Mouse (Mus musculus): ENCODE measurements around the gene Ccdc137. TPM values are rescaled to one million over a fixed set of nuclear protein-coding genes. Genes with fewer than 3 reads are reported as not detected.
A peak's percentile ranks its signal among the peaks of the same experiment; 100 is the strongest.

Ccdc137 gene
- polyA plus RNA-seq, 1 experiment from 2014 or later: 28.9 TPM

- Histone ChIP-seq H3K9ac (ENCODE audit: low read length) (no peak overlapping the region), H3K27ac (ENCODE audit: low read length) (no peak overlapping the region), H3K9me3 (replicated peaks; ENCODE audit: control insufficient read depth, low read length) (no peaks in the 10 kb centered on the region), H3K4me2 (ENCODE audit: low read depth, low read length) (no peak overlapping the region), H3K4me3 (replicated peaks; ENCODE audit: low read length) (no peak overlapping the region), H3K4me1 (ENCODE audit: control insufficient read depth, insufficient read depth, low read length) (peaks cover 11% of the 10 kb centered on the region; the same call in 1 of the 2 replicates), H3K27me3 (ENCODE audit: control insufficient read depth, insufficient read depth, low read length) (no peaks in the 10 kb centered on the region), H3K36me3 (ENCODE audit: control insufficient read depth, insufficient read depth, low read length) (no peaks in the 10 kb centered on the region)
- WGBS: 91% methylated on average over 7 of the region's 7 CpGs
- ATAC-seq (ENCODE audit: insufficient read depth, low FRiP score): no peak
These were observed 2.5 kb upstream of the Ccdc137 start for GRCm38 (mm10) chr11:120455413-120455812.

- Histone ChIP-seq H3K27ac (ENCODE audit: low read length) (peak overlapping the region; percentile 86), H3K4me2 (ENCODE audit: low read depth, low read length) (peak overlapping the region; percentile 92), H3K9ac (ENCODE audit: low read length) (peak overlapping the region; percentile 99), H3K9me3 (replicated peaks; ENCODE audit: control insufficient read depth, low read length) (no peaks in the 10 kb centered on the region), H3K36me3 (ENCODE audit: control insufficient read depth, insufficient read depth, low read length) (peaks cover 3% of the 10 kb centered on the region; the same call in 1 of the 2 replicates), H3K4me3 (replicated peaks; ENCODE audit: low read length) (peak overlapping the region; percentile 98), H3K4me1 (ENCODE audit: control insufficient read depth, insufficient read depth, low read length) (peaks cover 11% of the 10 kb centered on the region; the same call in 1 of the 2 replicates), H3K27me3 (ENCODE audit: control insufficient read depth, insufficient read depth, low read length) (no peaks in the 10 kb centered on the region)
- 19% methylated on average over 14 of the region's 14 CpGs for WGBS
- no peak for ATAC-seq (ENCODE audit: insufficient read depth, low FRiP score)
These were observed 545 bp upstream of the Ccdc137 start for GRCm38 (mm10) chr11:120457370-120457769.

- WGBS: 61% methylated on average over 6 of the region's 6 CpGs
- H3K9me3 ChIP-seq (replicated peaks; ENCODE audit: control insufficient read depth, low read length): no peaks in the 10 kb centered on the region
- no peaks in the 10 kb centered on the region for H3K27me3 ChIP-seq (ENCODE audit: control insufficient read depth, insufficient read depth, low read length)
- H3K4me3 ChIP-seq (replicated peaks; ENCODE audit: low read length): peak overlapping the region; percentile 98
- H3K27ac ChIP-seq (ENCODE audit: low read length): no peak overlapping the region
- peaks cover 11% of the 10 kb centered on the region; the same call in 1 of the 2 replicates for H3K4me1 ChIP-seq (ENCODE audit: control insufficient read depth, insufficient read depth, low read length)
- H3K36me3 ChIP-seq (ENCODE audit: control insufficient read depth, insufficient read depth, low read length): peaks cover 4% of the 10 kb centered on the region; the same call in 1 of the 2 replicates
- no peak for ATAC-seq (ENCODE audit: insufficient read depth, low FRiP score)
- peak overlapping the region; percentile 92 for H3K4me2 ChIP-seq (ENCODE audit: low read depth, low read length)
- H3K9ac ChIP-seq (ENCODE audit: low read length): peak overlapping the region; percentile 99
These were observed 1.1 kb downstream of the Ccdc137 start for GRCm38 (mm10) chr11:120458847-120459597.

- 87% methylated on average over 2 of the region's 2 CpGs for WGBS
- no peak overlapping the region for H3K4me2 ChIP-seq (ENCODE audit: low read depth, low read length)
- H3K36me3 ChIP-seq (ENCODE audit: control insufficient read depth, insufficient read depth, low read length): peaks cover 4% of the 10 kb centered on the region; the same call in 1 of the 2 replicates
- H3K9me3 ChIP-seq (replicated peaks; ENCODE audit: control insufficient read depth, low read length): no peaks in the 10 kb centered on the region
- ATAC-seq (ENCODE audit: insufficient read depth, low FRiP score): no peak
- no peak overlapping the region for H3K9ac ChIP-seq (ENCODE audit: low read length)
- H3K4me3 ChIP-seq (replicated peaks; ENCODE audit: low read length): no peak overlapping the region
- H3K27ac ChIP-seq (ENCODE audit: low read length): no peak overlapping the region
- H3K4me1 ChIP-seq (ENCODE audit: control insufficient read depth, insufficient read depth, low read length): peaks cover 13% of the 10 kb centered on the region
- H3K27me3 ChIP-seq (ENCODE audit: control insufficient read depth, insufficient read depth, low read length): no peaks in the 10 kb centered on the region
These were observed 5.6 kb downstream of the Ccdc137 start for GRCm38 (mm10) chr11:120463536-120463935.

- Histone ChIP-seq H3K9me3 (replicated peaks; ENCODE audit: control insufficient read depth, low read length) (no peaks in the 10 kb centered on the region), H3K27ac (ENCODE audit: low read length) (no peak overlapping the region), H3K4me3 (replicated peaks; ENCODE audit: low read length) (no peak overlapping the region), H3K9ac (ENCODE audit: low read length) (no peak overlapping the region), H3K4me2 (ENCODE audit: low read depth, low read length) (no peak overlapping the region), H3K4me1 (ENCODE audit: control insufficient read depth, insufficient read depth, low read length) (peaks cover 13% of the 10 kb centered on the region), H3K36me3 (ENCODE audit: control insufficient read depth, insufficient read depth, low read length) (peaks cover 4% of the 10 kb centered on the region; the same call in 1 of the 2 replicates), H3K27me3 (ENCODE audit: control insufficient read depth, insufficient read depth, low read length) (no peaks in the 10 kb centered on the region)
- WGBS: 89% methylated on average over 5 of the region's 5 CpGs
- ATAC-seq (ENCODE audit: insufficient read depth, low FRiP score): no peak
These were observed 6.5 kb downstream of the Ccdc137 start for GRCm38 (mm10) chr11:120464365-120464764.

- Histone ChIP-seq H3K4me2 (ENCODE audit: low read depth, low read length) (no peak overlapping the region), H3K9ac (ENCODE audit: low read length) (no peak overlapping the region), H3K36me3 (ENCODE audit: control insufficient read depth, insufficient read depth, low read length) (peaks cover 4% of the 10 kb centered on the region; the same call in 1 of the 2 replicates), H3K27ac (ENCODE audit: low read length) (no peak overlapping the region), H3K4me3 (replicated peaks; ENCODE audit: low read length) (no peak overlapping the region), H3K27me3 (ENCODE audit: control insufficient read depth, insufficient read depth, low read length) (no peaks in the 10 kb centered on the region), H3K9me3 (replicated peaks; ENCODE audit: control insufficient read depth, low read length) (no peaks in the 10 kb centered on the region), H3K4me1 (ENCODE audit: control insufficient read depth, insufficient read depth, low read length) (peaks cover 13% of the 10 kb centered on the region)
- no peak for ATAC-seq (ENCODE audit: insufficient read depth, low FRiP score)
- WGBS: 93% methylated on average over 4 of the region's 4 CpGs
These were observed 7.6 kb downstream of the Ccdc137 start for GRCm38 (mm10) chr11:120465521-120465920.

- Histone ChIP-seq H3K9me3 (replicated peaks; ENCODE audit: control insufficient read depth, low read length) (no peaks in the 10 kb centered on the region), H3K27me3 (ENCODE audit: control insufficient read depth, insufficient read depth, low read length) (no peaks in the 10 kb centered on the region), H3K36me3 (ENCODE audit: control insufficient read depth, insufficient read depth, low read length) (peaks cover 9% of the 10 kb centered on the region), H3K4me3 (replicated peaks; ENCODE audit: low read length) (peak within 1 kb of the TSS; percentile 96), H3K4me2 (ENCODE audit: low read depth, low read length) (peak within 1 kb of the TSS; percentile 96), H3K27ac (ENCODE audit: low read length) (peak within 1 kb of the TSS; percentile 47; the same call in 1 of the 2 replicates), H3K4me1 (ENCODE audit: control insufficient read depth, insufficient read depth, low read length) (peaks cover 13% of the 10 kb centered on the region), H3K9ac (ENCODE audit: low read length) (peak within 1 kb of the TSS; percentile 91)
- WGBS: under 1% methylated on average over 53 of the region's 54 CpGs
- ATAC-seq (ENCODE audit: insufficient read depth, low FRiP score): peak; percentile 100
These were observed 9.3 kb downstream of the Ccdc137 start, which contains the start of gene Arl16 for GRCm38 (mm10) chr11:120467051-120467735. Gene Arl16, minus strand, starts transcription at chr11:120467607.

- Histone ChIP-seq H3K4me2 (ENCODE audit: low read depth, low read length) (peak overlapping the region; percentile 90), H3K4me3 (replicated peaks; ENCODE audit: low read length) (peak overlapping the region; percentile 96), H3K9me3 (replicated peaks; ENCODE audit: control insufficient read depth, low read length) (no peaks in the 10 kb centered on the region), H3K9ac (ENCODE audit: low read length) (peak overlapping the region; percentile 90), H3K27ac (ENCODE audit: low read length) (no peak overlapping the region), H3K36me3 (ENCODE audit: control insufficient read depth, insufficient read depth, low read length) (peaks cover 7% of the 10 kb centered on the region; the same call in 1 of the 2 replicates), H3K4me1 (ENCODE audit: control insufficient read depth, insufficient read depth, low read length) (peaks cover 13% of the 10 kb centered on the region), H3K27me3 (ENCODE audit: control insufficient read depth, insufficient read depth, low read length) (no peaks in the 10 kb centered on the region)
- 2% methylated on average over 33 of the region's 33 CpGs for WGBS
- no peak; the same call in 1 of the 2 replicates for ATAC-seq (ENCODE audit: insufficient read depth, low FRiP score)
These were observed 9.8 kb downstream of the Ccdc137 start for GRCm38 (mm10) chr11:120467736-120468092.

GRCm38 (mm10) chr11:120472052-120472451, 14.1 kb downstream of the Ccdc137 start:
- no peak for ATAC-seq (ENCODE audit: insufficient read depth, low FRiP score)
- Histone ChIP-seq H3K9ac (ENCODE audit: low read length) (no peak overlapping the region), H3K27me3 (ENCODE audit: control insufficient read depth, insufficient read depth, low read length) (no peaks in the 10 kb centered on the region), H3K27ac (ENCODE audit: low read length) (no peak overlapping the region), H3K4me2 (ENCODE audit: low read depth, low read length) (no peak overlapping the region), H3K4me3 (replicated peaks; ENCODE audit: low read length) (no peak overlapping the region), H3K9me3 (replicated peaks; ENCODE audit: control insufficient read depth, low read length) (no peaks in the 10 kb centered on the region), H3K4me1 (ENCODE audit: control insufficient read depth, insufficient read depth, low read length) (peaks cover 8% of the 10 kb centered on the region), H3K36me3 (ENCODE audit: control insufficient read depth, insufficient read depth, low read length) (peaks cover 17% of the 10 kb centered on the region)
- WGBS: 93% methylated on average over 6 of the region's 6 CpGs
